Mouse (Mus musculus) left cerebral cortex, postnatal 4 days (tissue): Measurements from ENCODE around the gene Asprv1. TPM values are rescaled to one million over a fixed set of nuclear protein-coding genes. Genes with fewer than 3 reads are reported as not detected.

ENCODE experiments used
- DNase-seq: peaks from one replicate; pipeline ENCODE4 v3.0.0-alpha.2; 2022
- intact Hi-C: fragments of 180-260 bp; cut with DNase I; formaldehyde crosslinking; loops from one replicate; pipeline ENCODE4 v1.15.1; 2025
- total RNA-seq, 2 experiments: library from RNA; stranded (reverse); gene quantifications; 2 replicates each; pipeline ENCODE4 v1.2.3; 2021

Asprv1 gene
- total RNA-seq, 2 experiments from 2014 or later = 1.1 to 1.7 TPM

- no peak for DNase-seq
- intact Hi-C loops = no loop called here
These were observed 32.4 kb downstream of the Asprv1 start for GRCm38 (mm10) chr6:86660161-86660877.

GRCm38 (mm10) chr6:86665076-86665475 is 37.1 kb downstream of the Asprv1 start:
- intact Hi-C loops = no loop called here
- DNase-seq = no peak

GRCm38 (mm10) chr6:86665560-86666307 is 37.8 kb downstream of the Asprv1 start:
- intact Hi-C loops = no loop called here
- no peak for DNase-seq

GRCm38 (mm10) chr6:86667061-86667460 is 39.1 kb downstream of the Asprv1 start:
- intact Hi-C loops = no loop called here
- no peak for DNase-seq

- no peak for DNase-seq
- intact Hi-C loops = no loop called here
These were observed 40.7 kb downstream of the Asprv1 start, which contains the start of gene Mxd1 for GRCm38 (mm10) chr6:86668580-86669239. Gene Mxd1, minus strand, starts transcription at chr6:86669161.

GRCm38 (mm10) chr6:86669240-86669727 is 41.3 kb downstream of the Asprv1 start:
- DNase-seq = peak; percentile 100
- intact Hi-C loops = no loop called here

GRCm38 (mm10) chr6:86670873-86671272 is 42.9 kb downstream of the Asprv1 start:
- DNase-seq = peak; percentile 19

GRCm38 (mm10) chr6:86678341-86678740 is 50.4 kb downstream of the Asprv1 start:
- DNase-seq = no peak
- intact Hi-C loops = loop anchor here (10.0 kb wide), 1 partner anchor 244 kb away; the partner anchor contains the start of gene C87436

More at GRCm38 (mm10) chr6:86670873-86671272, 42.9 kb downstream of the Asprv1 start:
- intact Hi-C loops = loop anchor here (5.0 to 10.0 kb wide), 2 partner anchors 129 to 236 kb away; partner anchors contain the start of gene C87436

Other genes starting within 250 kb of the Asprv1 start
- gene Pcyox1, start 231.0 kb upstream of the Asprv1 start, total RNA-seq = 100 to 1,000 TPM; 105 to 113 TPM
- 100 to 1,000 TPM; 192 TPM for gene Tia1, start 223.9 kb upstream of the Asprv1 start, total RNA-seq
- not detected for gene Gm44790, start 201.5 kb upstream of the Asprv1 start, total RNA-seq
- 10 to 100 TPM; 16.2 to 17.6 TPM for gene C87436, start 189.8 kb upstream of the Asprv1 start, total RNA-seq
- 100 to 1,000 TPM; 206 to 208 TPM for gene Pcbp1, start 101.8 kb upstream of the Asprv1 start, total RNA-seq
- gene Mxd1, start 41.0 kb downstream of the Asprv1 start, total RNA-seq = 10 to 100 TPM; 12.4 to 13.3 TPM
- 10 to 100 TPM; 53.6 to 57.9 TPM for gene Snrnp27, start 56.4 kb downstream of the Asprv1 start, total RNA-seq
- 10 to 100 TPM; 36.3 to 39.7 TPM for gene Gmcl1, start 105.2 kb downstream of the Asprv1 start, total RNA-seq
- gene Anxa4, start 165.4 kb downstream of the Asprv1 start, total RNA-seq = 1 to 10 TPM; 3.1 to 4.5 TPM
- 100 to 1,000 TPM; 165 to 166 TPM for gene Aak1, start 221.4 kb downstream of the Asprv1 start, total RNA-seq